Mouse (Mus musculus) spleen, embryonic (tissue): Measurements from ENCODE around the gene Nav3.

ENCODE experiments used
- CTCF ChIA-PET: fragments of 350-600 bp; sonication (Branson Sonifier 250); formaldehyde crosslinking; loops from one replicate; lab custom pipeline; 2022; lab: Charles Lee

Gene Nav3

DNA sequence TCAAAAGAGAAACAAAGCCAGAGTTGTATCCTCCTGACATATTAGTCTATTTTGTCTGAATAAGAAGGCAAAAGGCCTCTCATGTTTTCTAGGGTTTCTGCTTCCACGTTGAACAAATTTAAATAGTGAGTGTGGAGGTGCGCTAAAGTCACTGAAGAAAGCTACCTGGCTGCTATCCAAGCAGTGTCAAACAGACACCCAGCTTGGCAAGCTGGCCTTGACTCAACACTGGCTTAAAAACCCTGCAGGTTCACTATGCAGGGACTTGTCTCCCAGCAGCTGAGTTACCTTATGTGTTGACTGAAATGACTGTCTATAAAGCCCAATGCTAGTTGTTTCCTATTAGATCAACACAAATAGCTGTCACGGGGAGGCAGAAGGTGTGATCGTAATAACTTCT, 612.3 kb downstream of the Nav3 start:
- CTCF ChIA-PET: no interaction called here

DNA sequence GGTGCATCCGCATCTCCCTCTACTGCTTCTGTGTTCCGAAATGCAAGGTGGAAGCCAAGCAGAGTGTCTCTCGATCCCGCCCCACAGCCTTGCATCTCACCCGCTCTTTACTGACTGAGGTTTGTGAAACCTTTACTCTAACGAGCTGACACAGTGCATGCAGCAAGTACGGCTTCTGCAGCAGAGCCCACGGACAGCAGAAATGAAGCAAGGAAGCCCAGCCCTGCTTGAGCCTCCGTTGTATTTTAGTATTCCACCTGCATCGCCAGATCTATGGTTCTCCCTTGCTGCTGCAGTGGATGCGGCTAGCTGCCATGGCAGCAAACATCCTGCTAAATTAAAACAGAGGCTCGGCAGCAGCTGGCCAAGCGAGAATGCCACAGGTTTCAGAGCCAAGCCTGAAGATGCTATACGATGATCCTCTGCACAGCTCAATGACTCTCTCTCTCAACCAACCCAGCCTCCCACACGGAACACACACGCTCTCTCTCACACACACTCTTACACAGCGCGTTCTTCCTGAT, 623.2 kb downstream of the Nav3 start:
- CTCF ChIA-PET: no interaction called here

DNA sequence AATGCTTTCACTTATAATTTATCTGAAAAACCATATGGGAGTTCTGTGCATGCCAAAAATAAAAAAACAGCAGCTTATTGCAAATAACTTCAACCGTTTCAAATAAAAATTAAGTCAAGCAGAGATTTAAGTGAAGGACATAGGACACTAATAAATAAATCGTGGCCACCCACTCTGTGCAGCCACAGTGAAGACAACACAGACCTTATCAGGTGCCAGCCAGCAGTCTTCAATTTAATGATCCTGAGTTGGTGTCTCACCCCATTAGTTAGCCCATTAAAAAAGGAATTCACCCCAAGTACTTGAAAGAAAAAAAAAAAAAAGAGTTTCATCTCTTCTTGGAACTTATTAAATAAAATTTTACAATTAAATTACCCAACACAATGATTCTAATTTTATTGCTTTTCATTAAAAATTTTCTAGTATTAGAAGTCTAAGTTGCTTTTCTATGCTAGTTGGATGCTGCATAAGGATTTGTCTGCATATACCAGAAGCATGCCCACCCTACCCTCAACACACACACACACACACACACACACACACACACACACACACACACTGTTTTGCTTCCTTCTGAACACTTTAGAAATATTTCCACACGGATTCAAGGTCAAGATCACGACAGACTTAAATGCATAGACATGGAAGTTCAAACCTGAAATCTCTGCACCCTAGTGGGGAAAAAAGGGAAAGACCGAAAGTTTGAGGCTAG, 649.1 kb downstream of the Nav3 start:
- CTCF ChIA-PET: no interaction called here

DNA sequence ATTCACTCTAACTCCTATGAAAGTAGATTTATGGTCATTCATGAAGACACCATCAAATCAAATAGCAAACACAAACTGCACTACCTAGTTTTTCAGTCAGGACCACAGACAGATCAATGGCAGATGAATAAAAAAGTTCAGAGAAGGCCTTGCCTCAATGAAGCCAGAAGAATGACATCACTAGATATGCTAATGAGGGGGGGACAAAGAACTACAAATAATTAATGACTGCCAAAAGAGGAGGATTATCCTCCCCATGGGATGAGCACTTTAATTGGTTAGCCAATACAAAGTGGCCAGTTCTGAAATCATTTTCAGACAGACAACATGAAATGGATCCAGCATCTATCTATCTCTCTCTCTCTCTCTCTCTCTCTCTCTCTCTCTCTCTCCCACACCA, 652.6 kb downstream of the Nav3 start:
- CTCF ChIA-PET: no interaction called here

DNA sequence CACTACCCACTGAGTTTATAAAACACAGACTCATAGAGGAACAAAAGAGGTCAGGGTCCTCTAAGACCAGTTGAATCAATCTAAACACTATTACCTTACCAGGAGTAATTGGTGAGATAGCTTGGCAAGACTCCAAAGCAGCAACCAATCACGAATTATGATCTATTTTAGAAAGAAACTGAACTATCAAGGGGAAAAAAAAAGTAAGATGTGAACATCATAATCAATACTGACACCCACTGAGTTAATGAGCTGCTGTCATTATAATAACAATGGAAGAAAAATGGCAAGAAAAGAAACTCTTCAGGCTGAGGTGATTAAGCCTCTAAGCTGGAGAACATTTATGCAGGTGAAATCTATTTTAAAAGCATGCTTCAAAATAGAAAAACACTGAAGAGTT, 653.8 kb downstream of the Nav3 start:
- CTCF ChIA-PET: no interaction called here

DNA sequence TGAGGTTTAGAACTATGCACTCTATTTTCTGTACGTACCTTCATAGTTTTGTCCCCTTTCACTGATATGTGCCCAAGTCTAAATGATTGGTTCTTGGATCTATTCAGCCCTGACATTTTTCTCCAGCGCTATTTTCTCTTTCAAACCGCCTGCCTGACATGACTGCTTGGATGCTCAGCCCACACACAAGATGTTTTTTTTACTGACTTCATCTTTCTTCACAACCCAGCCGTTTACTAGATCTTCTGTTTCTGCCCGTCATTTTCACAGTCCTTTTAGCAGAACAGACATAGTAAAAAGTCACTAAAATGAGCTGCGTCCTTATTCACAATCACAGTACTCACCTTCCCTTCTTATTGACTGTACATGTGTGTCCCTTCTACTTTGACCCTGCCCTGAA, 656.8 kb downstream of the Nav3 start:
- CTCF ChIA-PET: no interaction called here

DNA sequence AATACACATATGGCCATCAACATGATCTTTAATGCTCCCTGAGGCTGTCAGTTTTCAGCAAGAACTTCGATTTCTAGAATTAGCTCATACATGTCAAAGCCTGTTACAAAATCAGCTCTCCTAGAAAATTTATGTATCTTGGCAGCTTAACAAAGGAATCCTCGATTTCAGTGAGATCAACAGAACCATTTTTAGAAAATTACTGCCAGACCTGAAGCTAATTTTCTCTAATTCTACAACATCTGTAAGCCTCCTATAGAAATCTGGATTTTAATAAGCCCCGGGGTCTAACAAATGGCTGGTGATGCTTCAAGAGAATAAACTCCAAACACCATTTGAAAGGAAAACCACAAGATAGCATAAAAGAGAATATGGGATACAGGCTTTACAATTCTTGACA, 659.0 kb downstream of the Nav3 start:
- CTCF ChIA-PET: no interaction called here

DNA sequence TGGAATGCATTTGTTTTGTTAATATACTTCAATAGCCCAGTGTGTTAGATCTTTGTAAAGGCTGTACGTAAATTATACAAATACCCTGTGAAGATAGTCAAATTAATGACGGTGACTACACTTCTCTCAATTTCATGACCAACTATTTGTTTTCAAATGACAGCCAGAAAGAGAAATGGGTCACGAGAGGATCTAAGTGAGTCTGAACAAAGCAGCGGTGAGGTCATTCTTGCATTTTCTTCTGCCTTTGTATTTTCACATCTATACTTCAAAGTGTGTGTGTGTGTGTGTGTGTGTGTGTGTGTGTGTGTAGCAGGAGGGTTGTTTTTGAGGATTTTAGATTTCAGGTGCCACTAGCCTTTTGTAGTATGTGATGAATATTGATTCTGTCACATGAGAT, 662.5 kb downstream of the Nav3 start:
- CTCF ChIA-PET: no interaction called here

DNA sequence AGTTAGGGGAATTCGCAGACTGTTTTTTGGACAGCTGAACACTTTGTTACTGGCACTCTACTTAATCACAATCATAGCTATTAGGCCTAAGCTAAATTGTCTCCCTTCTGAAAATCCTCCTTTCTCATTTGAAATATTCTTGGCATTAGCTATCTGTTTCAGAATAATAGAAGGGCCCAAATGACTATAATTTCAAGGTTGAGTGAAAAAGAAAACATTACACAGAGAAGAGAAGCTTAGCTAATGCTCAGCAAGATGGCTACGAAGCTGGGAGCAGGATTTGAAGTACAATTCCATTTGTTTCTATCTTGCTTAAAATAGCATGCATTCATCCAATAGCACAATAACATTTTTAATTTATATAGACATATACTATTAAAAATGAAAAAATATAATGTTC, 667.3 kb downstream of the Nav3 start:
- CTCF ChIA-PET: no interaction called here

DNA sequence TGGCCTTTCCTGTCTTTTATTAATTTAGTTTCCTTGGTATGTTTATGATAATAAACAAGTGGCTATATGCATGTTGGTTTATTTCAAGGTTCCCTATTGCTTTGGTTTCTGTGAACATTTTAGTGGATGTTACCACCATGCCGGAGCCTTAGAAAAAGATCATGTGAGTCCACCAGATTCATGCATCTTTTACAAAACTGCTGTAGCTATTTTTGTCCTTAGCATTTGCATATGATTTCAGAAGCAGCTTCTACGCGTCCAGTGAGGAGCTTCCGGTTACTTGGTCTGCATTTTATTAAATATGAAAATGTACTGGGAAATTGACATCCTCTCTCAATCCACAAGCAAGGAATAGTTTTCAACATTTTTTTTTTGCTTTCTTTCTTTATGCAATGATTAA, 676.9 kb downstream of the Nav3 start:
- CTCF ChIA-PET: no interaction called here

DNA sequence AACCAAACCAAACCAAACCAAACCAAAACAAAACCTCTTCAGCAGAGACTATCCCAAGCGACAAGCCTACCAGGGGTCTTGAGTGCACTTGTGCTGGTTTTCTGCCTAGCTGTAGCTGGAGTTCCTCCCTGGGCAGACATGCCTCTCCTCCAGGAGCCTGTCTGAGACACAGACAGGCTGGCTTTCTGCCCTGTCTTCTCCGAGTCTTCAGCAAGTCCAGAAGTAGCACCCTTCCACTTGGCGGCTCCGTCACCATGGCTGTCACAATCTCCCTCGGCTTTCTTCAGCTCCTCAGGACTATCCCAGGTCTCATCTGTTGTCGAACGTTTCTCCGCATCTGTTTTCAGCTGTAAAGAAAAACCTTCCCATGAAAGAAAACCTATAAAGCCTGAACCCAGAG, 686.9 kb downstream of the Nav3 start:
- CTCF ChIA-PET: no interaction called here

DNA sequence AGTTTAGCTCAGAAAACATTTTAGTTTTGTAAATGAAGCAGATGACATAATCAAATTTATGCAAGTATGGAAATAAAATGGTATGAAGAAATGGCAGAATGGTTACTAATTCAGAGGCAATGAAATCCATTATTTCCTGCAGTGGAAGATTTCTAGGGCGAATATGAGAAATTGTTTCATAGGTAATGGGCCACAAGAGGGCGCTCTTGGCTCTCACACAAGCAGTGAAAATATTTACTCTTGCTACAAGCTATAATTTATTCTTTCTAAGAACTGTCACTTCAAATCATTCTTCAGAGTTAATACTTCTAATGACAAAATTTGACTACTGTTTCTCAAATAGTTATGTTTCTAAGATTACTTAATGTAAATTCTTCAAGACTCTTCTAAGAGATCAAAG, 690.4 kb downstream of the Nav3 start:
- CTCF ChIA-PET: no interaction called here

DNA sequence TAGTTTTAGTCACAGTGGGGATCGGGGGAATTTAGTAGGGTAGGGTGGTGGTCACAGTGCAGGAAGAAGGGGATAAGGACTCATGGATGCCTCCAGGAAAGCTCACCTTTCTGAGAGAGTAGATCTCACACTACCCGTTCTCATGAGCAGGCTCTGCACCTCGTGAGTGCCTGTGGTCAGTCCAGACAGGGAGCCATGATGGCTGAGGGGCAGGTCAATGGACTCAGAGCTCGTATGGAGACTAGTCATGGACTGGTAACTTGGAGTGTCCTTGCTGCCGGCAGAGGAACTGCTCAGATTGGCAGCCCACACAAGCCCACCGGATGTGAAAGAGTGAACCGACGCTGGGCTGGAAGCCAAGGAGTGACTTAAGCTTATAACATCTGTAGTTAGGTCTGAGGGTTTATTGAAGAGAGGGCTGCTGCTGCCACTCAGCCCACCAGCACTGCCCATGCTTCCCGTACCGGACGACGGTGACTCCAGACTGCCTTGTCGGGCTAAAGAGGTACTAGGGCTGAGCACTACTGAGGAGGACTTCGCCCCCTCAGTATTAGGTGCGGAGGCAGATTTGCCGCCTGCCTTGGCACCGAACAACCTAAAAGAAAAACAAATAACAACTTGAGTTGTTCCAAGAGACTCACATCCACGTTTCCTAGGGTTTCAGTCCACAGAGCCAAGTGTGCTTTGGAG, 691.4 kb downstream of the Nav3 start:
- CTCF ChIA-PET: no interaction called here

DNA sequence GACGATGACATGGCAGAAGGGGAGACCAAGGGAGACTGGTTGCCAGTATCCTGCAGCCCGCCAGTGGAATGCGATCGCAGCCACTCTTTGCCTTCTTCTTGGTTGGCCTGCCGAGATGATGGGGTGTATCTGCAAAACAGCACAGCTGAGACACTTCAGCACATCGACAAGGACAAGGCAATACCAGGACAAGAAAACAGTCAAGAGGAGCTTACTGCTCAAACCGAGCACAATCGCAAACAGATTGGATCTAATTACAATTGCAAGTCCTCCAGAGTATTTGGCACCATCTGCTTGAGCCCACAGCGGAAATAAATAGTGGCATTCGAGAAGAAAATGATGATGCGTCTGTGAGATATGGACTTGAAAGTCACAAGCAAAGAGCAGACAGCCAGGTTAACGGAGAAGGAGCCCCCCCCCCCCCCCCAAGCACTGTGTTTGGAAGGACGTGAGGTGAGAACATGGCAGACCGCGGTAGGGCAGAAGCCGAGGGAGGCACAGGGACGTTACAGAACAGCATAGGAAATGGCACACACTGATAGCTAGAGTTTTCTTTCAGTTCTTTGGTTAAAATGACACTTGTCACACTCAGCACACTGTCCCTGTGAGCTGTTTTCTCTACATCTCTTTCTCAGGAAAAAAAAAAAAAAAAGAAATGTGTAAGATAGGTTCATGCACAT, 696.9 kb downstream of the Nav3 start:
- CTCF ChIA-PET: no interaction called here

DNA sequence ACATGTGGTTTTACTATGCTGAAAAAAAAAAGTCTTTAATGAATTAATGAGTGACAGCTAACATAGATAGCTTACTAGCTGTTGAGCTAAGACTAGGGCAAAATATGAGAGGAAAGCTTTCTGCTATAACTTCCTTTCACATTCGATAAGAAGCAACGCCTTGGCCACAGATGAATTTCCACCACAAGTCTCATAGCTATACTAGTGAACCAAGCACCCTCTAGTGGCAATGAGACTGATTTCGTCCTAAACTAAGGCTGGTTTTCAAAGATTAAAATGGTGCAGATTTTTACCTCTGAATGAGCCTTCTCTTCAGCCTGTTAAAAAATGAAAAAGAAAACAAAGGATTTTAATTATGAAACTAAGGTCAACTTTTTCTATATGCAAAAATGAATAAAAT, 709.1 kb downstream of the Nav3 start:
- CTCF ChIA-PET: no interaction called here

DNA sequence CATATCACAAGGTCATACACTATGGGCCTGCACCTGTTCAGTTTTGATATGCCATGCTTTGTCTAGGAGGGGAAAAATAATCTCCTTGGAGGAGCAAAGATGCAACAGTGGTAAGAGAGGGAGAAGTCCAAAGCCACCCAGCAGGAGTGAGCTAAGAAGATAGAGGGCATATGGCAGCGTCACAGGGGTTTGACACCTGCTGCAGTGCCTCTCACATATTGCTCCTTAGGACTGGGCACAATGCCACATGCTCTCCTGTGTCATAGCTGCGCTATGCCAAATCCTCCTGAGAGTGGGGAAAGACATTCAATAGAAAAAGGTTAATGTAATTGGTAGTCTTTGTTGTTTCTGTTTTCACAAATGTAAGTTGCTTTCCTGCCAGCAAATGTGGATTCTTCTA, 714.3 kb downstream of the Nav3 start:
- CTCF ChIA-PET: no interaction called here

DNA sequence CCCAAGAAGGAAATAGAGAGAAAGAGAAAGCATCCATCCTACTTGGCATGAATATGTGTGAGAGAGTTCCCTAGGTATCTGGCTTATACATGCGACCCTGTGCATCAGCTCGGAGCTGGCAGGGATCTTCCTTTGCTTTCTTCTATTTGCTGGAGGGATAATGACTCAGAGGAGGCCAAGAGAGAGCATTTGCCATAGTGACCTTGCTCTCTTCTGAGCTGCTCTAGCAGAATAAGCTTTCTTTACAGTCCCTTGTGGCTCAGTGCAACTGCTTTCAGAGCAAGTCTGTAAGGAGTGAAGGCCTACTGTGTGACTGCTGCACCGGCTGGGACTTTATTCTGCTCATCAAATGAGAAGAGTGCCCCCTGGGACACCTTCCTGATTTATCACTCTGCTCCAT, 715.7 kb downstream of the Nav3 start:
- CTCF ChIA-PET: no interaction called here

DNA sequence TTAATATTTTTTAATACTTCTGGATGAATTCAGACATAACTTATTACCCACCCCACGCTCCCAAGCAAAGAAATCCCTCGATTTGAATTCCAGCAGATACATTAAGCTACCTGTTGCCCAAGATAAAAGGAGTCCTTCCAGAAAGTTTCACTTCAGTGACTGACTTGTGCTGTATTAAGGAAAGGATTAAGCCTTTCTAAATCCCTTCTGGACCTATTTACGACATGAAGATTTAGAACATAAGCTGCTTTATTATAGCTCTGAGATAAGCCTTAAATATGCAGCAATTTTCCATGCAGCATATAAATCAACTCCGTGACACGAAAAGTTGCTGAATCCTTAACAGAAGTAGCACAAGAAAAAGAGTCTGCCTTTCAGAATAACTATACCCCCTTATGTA, 732.4 kb downstream of the Nav3 start:
- CTCF ChIA-PET: no interaction called here

DNA sequence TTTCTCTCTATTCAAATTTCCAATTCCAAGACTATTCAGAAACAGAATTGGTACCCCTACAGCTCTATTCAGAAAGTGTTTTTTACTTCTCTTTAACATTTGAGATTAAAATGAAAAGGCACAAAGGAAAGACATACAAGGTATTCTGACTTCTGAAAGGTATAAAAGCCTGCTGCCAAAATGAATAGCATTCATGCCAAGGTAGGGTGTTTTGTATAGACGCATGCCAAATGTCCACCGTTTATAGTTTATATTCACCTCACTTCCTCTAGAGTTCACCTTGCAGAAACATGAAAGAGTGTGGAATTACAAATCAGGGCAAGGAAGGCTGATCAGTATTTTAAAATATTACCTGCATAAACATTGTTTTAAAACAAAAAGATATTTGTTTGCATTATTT, 737.2 kb downstream of the Nav3 start:
- CTCF ChIA-PET: no interaction called here

DNA sequence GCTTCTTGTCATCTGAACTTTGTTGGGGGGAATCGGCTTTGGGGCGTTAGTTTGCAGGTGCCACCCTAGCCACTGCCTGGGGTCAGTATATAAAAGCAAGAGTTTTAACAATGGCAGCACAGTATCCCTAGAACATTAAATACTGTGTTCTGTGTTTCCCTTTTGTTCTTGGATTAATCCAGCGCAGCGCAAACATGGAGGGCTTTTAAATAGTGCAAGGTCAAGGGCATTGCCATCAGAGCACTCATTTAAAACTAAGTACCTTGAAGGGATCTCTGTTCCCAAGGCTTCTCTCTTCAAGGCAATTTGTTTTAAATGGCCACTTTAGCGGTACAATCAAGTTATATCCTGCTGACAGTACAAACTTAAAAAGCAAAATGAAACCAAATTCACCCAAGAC, 737.6 kb downstream of the Nav3 start:
- CTCF ChIA-PET: no interaction called here

DNA sequence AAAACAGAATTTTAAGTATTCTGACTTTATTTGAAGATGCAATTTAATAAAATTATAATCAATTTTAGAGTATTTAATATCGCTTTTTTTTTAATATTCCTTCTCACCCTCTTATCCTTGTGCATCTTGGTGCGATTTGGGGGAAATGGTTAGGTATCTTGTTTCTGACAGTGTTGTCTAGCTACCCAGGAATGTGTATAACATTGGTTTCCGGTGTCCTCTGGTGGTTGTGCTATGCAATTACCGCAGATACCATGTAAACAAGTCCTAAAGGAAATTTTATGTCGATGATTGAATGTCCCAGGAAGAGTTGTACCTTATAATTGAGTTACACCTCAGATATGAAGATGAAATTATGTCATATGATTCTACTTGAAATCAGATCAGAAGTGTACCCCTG, 743.0 kb downstream of the Nav3 start:
- CTCF ChIA-PET: no interaction called here

DNA sequence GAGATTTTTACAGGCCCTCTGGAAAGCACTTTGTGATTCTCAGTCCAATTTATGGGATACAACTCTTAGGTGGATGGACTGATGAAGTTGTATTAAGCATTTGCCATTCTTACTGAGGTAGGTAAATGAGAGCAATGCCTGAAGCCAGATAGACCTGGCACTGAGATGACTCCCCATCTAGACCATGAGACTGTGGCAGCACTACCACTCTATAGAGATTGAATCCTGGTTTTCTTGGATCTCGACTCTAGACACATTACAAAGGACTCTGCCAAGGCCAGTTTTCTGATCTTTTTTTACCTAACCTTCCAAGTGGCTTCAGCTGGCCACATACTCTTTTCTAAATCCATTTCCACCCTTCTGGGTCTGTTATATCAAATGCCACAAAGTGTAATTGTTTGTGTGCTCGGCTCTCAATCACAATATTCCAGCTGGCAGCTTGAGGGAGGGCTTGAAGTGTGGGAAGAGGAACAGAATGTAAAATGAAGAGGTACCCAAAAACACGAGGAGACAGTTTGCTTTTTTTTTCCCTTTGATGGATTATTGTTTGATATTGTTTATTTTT, 756.2 kb downstream of the Nav3 start:
- CTCF ChIA-PET: no interaction called here

DNA sequence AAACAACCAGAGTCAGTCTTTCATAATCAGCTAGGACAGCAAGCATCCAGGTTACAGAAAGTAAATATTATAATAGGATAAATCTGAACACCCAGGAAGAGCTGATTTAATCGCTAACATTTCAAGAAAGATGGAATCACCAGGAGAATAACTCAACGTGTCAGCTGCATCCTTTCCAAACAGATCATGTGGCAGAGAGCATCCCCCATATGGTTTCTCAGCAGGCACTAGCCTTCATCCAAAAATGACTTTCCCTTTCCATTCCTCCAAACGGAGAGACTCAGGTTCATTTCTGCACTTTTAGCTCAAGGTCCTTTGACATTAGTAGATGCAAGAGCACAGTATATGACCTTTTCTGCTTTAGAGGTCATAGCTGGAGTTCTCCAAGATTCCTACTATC, 765.4 kb downstream of the Nav3 start:
- CTCF ChIA-PET: no interaction called here
